Mouse (Mus musculus) urinary bladder, postnatal 4 days (tissue): ENCODE results near the gene Rdh11.

ENCODE experiments used
- DNase-seq, 2 experiments: peaks; one replicate each; pipeline ENCODE4 v3.0.0; 2021 to 2022; ENCODE audit warnings: low spot score in 2 of 2

Rdh11 gene

GRCm38 (mm10) chr12:79139417-79139816 is 52.7 kb downstream of the Rdh11 start:
- no peak for DNase-seq

DNA sequence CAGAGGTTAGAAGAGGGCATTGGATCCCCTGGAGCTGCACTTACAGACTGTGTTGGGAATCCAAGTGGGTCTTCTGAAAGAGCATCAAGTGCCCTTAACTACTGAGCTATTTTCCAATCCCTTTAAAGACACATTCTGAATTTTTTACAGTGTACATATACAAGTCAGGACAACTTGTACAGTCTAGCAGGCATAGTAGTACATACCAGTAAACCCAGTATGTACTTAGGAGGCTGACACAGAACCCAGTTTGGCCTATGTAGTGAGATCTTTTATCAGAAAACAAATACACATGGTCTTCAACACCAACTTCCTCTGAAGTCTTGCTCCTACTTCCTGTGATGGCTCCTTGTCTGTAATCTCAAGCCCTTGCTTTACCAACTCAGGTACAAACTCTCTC is 53.1 kb downstream of the Rdh11 start:
- DNase-seq: no peak

DNA sequence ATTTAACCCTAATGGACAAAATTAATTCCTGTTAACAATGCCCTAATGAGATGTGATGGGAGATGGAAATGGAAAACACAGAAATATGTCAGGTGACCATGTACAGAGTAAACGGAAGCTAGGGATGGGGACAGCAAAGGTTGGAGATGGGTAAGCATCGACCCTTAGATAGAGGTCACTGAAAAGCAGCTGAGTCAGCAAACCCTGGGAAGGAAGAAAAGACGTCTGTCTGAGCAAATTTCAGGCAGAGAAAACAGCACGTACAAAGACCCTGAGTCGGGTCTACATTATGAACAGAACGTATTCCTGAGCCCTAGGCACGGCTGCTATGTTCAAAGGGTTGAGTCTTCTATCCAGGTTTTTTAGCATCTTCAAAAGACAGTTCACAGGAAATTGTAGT is 55.1 kb downstream of the Rdh11 start:
- no peak for DNase-seq

DNA sequence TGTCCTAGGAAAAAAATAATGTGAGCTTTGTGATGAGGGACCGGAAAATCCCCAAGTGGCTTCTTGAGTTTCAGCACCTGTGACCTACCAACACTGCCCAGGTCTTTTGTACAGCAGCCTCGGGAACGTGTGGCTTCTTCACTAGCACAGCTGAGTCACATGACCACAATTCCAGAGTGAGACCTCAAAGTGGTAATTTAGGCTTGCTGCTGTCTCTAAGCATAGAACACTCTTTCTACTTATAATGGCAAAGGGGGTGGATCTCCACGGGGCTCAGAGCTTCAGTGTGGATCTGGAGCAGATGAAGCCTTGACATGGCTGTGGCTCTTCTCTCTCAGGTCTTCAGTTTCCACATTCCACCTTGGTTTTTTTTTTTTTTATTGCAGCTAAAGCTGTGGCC is 57.0 kb downstream of the Rdh11 start:
- DNase-seq: no peak

DNA sequence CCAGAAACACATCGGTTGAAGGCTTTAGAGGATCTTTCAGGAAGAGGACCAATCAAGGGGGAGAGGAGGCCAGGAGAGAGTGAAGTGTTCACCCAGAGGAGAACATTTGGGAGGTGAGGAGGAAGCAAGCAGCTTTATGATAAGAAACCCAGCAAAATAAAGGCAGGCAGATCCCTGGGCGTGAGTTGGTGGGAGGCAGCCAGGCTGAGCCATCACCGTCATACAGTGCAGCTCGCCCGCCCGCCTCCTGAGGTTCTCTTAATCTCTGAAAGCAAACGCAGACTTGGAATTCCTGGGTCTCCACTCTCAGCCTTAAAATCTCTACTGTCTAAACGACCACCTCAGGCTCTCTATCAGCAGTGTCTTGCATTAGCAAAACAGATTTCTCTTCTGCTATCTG is 57.4 kb downstream of the Rdh11 start:
- DNase-seq: no peak

DNA sequence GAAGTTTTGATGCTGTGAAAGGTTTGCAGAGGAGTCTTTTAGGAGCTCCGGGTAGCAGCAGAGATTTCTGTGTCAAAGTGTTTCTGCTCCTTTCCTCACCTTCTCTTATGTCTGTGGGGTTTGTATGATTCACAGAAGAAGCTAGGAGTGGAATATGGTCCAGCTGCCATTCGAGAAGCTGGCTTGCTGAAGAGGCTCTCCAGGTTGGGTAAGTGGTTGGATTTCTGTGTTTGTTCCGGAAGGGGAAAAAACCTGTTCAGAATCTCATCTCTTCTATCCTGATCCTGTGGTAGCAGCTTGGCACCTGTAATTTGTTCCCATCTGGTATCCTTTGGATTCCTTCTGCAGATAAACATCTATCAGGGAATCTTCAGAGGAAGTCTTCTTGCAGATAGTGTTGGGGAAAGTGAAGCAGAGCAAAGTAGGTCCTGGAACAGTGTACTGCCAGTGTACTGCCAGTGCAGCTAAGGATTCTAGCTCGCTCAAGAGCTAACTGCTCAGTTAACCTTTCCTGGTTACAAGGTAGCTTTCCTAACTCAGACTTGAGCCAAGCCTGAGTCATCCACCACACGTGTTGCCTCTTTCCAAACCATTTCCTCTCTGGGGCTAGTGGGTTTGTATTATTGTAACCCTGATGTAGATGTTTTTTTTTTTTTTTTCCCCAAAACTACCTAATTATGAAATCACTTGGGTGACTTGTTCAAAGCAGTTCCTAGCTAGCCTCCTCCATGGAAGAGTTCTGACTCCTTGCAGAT is 60.2 kb downstream of the Rdh11 start:
- DNase-seq: no peak

GRCm38 (mm10) chr12:79131178-79131675 is 60.9 kb downstream of the Rdh11 start:
- no peak for DNase-seq

- DNase-seq: peak; percentile 60 to 74
Measured at GRCm38 (mm10) chr12:79130299-79131177, 61.6 kb downstream of the Rdh11 start, which contains the start of gene Arg2. Arg2 (plus strand) TSS chr12:79130777.
